Mouse (Mus musculus): ENCODE data around the gene Shtn1.

Gene Shtn1

DNA sequence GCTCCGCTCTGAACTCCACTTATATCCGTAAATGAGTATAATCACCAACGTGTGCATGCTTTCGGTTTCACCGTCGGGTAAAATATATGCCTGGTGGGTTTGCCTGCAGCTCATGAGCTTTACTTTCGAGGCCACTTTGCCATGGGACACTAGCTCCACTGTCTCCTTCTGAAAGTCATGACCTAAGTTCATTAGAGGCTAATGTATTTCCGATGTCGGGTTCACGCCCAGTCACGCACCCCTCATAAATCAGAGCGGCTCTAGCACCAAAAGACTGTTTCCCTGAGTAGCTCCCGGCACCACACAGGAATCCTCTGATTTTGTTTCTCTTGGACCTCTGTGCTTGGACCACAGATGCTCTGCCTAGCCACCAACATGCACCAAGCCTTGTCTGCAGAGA lies 105.1 kb downstream of the Shtn1 start:
- no peak for DNase-seq (ENCODE audit: extremely low spot score)

DNA sequence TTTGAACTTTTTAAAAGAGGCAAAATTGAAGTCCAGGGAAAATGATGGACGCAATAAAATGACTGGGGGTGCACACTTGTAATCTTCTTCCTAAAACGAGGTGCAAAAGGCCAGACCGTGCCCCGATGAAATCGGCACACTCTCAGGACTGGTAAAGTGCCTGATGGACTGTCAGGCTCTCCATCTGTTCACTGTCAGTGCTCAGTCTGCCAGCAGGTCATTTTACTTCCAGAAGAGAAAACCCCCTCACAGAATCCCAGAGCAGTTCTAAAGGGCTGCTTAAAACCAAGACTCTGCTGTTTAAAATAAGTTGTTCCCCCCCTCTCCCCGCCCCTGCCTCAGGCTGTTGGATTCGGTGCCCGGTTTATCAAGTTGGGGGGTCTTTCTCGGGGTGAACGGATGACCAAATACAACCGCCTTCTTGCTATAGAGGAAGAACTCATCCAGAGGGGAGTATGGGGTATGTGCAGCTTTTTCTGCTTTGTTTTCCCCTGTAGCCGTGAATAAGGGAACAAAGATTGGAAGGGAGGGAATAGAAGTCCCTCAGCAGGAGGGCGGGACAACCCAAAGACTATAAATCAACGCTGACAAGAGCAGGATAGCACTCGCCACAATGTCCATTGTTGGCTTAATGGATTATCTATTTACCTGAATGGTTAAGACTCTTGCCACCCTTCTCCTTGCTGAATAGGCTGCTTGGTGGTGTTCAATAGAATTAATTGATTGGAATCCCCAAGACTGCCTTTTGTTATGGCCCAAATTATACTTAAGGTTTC lies 107.0 kb downstream of the Shtn1 start:
- DNase-seq (ENCODE audit: extremely low spot score): peak; percentile 46

DNA sequence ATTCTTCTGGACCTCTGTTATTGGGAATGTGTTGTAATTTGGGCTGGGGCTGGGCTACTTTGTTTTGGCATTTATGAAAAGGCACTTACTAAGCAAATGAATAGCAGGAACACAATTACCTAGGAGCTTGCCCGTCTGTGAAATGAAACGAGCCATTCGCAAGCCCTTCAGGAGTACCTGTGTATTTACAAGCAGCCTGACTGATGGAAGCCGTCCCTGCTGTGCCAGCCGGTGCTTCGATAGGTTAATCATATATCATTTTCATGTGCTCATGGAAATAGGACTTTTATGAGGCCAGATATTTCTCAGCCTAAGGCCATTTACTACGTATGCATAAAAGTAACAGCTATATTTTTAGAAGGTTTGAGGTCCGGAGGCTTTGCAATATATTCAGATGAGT lies 112.9 kb downstream of the Shtn1 start:
- no peak for DNase-seq (ENCODE audit: extremely low spot score)

DNA sequence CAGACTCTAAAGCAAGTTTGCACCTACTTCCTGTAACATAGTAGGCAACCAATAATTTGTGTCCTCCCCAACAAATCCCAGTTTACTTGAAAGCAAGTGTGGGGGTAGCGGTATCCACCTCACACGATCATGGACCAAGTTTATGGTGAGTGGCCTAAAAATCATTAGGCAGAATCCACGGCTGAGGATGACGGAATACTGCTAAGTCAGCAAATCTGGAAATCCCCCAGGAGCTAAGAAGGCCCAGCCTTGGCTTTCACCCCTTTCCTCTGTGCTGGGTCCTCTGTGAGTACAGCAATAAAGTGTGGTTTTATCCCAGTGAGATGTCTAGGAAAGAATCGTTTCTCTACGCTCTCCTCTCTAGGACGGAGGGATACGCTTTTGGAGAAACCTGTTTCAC lies 121.1 kb downstream of the Shtn1 start:
- no peak for DNase-seq (ENCODE audit: extremely low spot score)

DNA sequence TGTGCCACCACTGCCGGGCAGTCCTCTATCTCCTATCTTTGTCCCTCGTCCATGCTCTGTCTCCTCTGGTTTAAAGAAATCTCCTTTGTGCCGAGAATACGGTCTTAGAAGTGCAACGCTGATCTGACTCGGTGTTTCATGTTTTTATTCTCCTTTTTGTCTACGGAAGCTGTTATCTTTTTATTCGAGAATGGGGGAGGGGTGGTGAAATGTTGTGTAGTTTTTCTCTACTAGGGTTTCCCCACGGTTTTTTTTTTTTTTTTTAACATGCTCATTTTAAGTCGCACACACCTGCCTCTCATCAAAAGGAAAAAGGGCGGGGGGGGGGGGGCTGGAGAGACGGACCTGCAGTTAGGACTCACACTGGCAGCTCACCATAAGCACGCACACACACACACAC lies 123.7 kb downstream of the Shtn1 start:
- no peak for DNase-seq (ENCODE audit: extremely low spot score)

DNA sequence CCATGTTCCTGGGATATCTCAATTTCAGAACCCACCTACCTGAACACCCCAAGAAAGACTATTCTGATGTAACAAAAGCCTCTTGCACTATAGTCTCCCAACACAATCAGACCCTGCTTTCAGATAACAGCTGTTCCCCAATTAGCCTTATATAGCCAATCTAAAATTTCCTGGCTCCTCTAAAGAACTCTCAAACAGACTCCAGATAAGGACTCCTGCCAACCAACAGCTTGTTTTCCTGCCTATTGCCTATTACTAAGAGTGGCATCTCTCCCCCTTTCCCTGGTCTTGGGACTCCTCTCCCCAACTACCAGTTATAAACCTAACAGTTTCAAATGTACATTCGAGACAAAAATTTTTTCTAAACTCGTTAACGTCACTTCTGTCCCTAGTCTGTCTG lies 124.4 kb downstream of the Shtn1 start:
- DNase-seq (ENCODE audit: extremely low spot score): no peak

DNA sequence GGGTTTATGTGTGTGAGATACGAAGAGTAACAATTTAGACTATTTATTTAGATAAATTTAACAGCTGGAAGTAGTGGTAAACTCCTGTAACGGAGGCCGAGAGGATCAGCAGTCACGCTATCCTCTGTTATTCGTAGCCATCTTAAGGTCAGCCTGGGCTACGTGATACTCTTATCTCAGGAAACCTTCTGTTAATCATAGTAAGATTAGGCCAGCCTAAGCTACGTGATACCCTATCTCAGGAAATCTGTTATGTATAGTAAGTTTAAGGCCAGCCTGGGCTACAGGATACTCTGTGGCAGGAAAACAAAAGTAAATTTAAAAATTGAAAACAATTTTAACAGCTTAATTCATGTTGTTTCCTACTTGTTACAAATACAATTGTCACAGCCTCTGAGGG lies 129.9 kb downstream of the Shtn1 start:
- no peak for DNase-seq (ENCODE audit: extremely low spot score)

DNA sequence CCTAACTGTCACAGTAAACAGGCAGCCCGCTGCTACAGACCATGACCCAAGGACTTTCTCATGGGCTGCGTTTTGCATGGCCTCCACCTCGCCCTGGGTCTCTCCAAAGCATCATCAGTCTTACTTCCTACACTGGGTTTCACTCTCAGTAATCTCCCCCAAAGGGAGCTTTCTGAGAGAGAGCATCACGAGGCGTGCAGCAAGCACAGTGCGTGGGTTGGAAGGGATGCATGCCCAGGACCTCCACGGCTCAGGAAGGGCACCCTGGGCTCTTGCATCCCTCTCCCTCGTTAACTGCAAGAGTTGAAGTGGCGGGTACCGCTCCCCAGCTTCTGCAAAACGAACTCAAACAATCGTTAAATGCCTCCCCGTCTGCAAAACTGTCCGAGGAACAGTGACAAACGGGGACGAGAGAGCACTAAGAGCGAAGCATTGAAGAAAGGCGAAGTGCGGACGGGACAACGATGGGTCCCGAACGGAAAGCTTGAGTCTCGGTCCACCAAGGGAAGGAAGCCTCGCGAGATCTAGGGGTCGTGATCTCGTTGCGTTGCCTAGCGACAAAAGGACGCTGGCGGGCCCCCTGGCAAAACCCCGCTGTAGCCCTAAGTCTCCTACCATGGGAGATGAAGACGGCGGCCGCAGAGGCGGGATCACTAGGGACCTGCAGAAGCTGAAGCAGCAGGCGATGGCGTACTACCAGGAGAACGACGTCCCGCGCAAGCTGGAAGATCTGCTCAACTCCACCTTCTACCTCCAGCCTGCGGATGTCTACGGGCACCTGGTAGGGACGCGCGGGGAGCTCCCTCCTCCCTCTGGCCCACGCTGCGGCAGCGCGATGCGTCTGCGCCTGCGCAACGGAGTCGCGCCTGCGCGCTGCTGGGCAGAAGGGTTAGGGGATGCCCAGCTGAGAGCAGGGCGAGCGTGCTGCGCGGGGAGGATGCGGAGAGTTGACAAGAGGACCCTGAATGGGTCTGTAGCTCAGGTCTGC lies 132.8 kb downstream of the Shtn1 start, which contains the start of the genes Eno4 and Hspa12a:
Gene Eno4, plus strand, starts transcription at position 585 of the 988 bp plus-strand sequence.
Gene Hspa12a, minus strand, starts transcription at position 814 of the 988 bp plus-strand sequence.
- DNase-seq (ENCODE audit: extremely low spot score): peak; percentile 97

DNA sequence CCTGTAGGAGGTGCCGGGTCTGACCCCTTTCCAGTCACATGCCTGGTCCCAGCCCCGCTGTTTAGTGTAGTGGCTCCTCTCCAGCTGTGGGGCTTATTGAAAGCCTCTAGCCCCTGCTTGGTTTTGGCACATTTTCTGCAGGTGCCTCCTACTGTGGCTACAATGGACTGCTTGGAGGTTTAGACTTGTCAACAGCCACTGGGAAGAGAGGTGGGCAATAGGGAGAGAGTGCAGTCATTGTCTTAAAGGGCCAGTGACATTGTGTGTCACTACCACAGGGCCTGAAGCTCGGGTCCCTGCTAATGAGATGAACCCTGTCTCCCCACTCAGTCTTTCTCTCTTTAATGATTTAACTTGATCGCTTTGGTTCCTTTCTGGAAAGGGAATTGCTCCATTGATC lies 142.8 kb downstream of the Shtn1 start:
- DNase-seq (ENCODE audit: extremely low spot score): peak; percentile 26

DNA sequence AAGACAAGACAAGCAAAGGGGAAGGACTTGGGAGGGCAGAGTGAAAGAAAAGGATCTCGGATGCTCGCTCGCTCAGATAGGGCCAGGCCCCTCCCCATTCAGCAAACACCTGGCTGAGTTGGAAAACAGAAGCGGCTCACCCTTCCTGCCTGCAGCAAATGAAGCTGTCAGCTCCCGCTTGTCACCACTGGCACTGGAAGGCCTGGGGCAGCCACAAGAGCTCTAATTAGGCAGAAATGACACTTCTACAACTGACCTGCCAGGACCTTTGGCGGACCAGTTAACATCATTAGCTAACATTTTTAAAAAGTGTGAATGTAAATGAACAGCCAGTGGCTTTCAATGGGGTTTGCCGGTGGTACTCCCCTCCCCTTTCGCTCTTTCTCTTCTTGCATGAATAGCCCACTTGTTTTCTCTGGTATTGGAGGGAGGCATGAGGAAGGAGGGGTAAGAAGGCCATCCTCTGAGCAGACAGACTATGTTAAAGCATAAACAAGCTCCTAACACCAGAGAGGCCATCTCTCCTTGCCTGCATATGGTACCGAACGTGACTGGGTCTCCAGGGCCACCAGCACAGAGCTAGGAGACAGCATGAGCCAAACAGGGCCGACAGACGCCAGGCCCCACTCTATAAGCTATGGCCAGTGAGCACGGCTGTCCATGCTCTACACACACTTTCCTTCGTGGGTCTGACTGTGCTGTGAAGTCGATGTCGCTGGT lies 144.7 kb downstream of the Shtn1 start:
- DNase-seq (ENCODE audit: extremely low spot score): peak; percentile 27

Data from embryo, embryonic 9.5 days (tissue).